Mouse (Mus musculus): ENCODE results near the gene Lhfp.

Lhfp gene

GRCm38 (mm10) chr3:53165281-53165680, 124.0 kb downstream of the Lhfp start:
- DNase-seq (ENCODE audit: low spot score) = peak; percentile 47

GRCm38 (mm10) chr3:53166001-53166400, 124.7 kb downstream of the Lhfp start:
- peak; percentile 48 for DNase-seq (ENCODE audit: low spot score)

- DNase-seq (ENCODE audit: low spot score) = no peak
Measured at GRCm38 (mm10) chr3:53169486-53169885, 128.2 kb downstream of the Lhfp start.

GRCm38 (mm10) chr3:53173310-53174063, 132.2 kb downstream of the Lhfp start:
- DNase-seq (ENCODE audit: low spot score) = no peak

GRCm38 (mm10) chr3:53179936-53180335, 138.6 kb downstream of the Lhfp start:
- no peak for DNase-seq (ENCODE audit: low spot score)

GRCm38 (mm10) chr3:53185439-53185838, 144.1 kb downstream of the Lhfp start:
- no peak for DNase-seq (ENCODE audit: low spot score)

- no peak for DNase-seq (ENCODE audit: low spot score)
Measured at GRCm38 (mm10) chr3:53193441-53193840, 152.1 kb downstream of the Lhfp start.

- DNase-seq (ENCODE audit: low spot score) = no peak
Measured at GRCm38 (mm10) chr3:53195666-53196107, 154.4 kb downstream of the Lhfp start.

- no peak for DNase-seq (ENCODE audit: low spot score)
Measured at GRCm38 (mm10) chr3:53200175-53200574, 158.8 kb downstream of the Lhfp start.

GRCm38 (mm10) chr3:53200853-53201252, 159.5 kb downstream of the Lhfp start:
- DNase-seq (ENCODE audit: low spot score) = no peak

- DNase-seq (ENCODE audit: low spot score) = no peak
Measured at GRCm38 (mm10) chr3:53201670-53202069, 160.3 kb downstream of the Lhfp start.

- DNase-seq (ENCODE audit: low spot score) = no peak
Measured at GRCm38 (mm10) chr3:53202184-53202583, 160.9 kb downstream of the Lhfp start.

- DNase-seq (ENCODE audit: low spot score) = no peak
Measured at GRCm38 (mm10) chr3:53202698-53203097, 161.4 kb downstream of the Lhfp start.

GRCm38 (mm10) chr3:53203656-53204055, 162.3 kb downstream of the Lhfp start:
- no peak for DNase-seq (ENCODE audit: low spot score)

- DNase-seq (ENCODE audit: low spot score) = no peak
Measured at GRCm38 (mm10) chr3:53204348-53204984, 163.1 kb downstream of the Lhfp start.

- DNase-seq (ENCODE audit: low spot score) = no peak
Measured at GRCm38 (mm10) chr3:53204985-53205365, 163.6 kb downstream of the Lhfp start.

GRCm38 (mm10) chr3:53205706-53206105, 164.4 kb downstream of the Lhfp start:
- DNase-seq (ENCODE audit: low spot score) = no peak

GRCm38 (mm10) chr3:53206509-53207224, 165.3 kb downstream of the Lhfp start:
- no peak for DNase-seq (ENCODE audit: low spot score)

GRCm38 (mm10) chr3:53207225-53207528, 165.8 kb downstream of the Lhfp start:
- DNase-seq (ENCODE audit: low spot score) = no peak

GRCm38 (mm10) chr3:53210691-53211526, 169.6 kb downstream of the Lhfp start:
- peak; percentile 62 for DNase-seq (ENCODE audit: low spot score)

- no peak for DNase-seq (ENCODE audit: low spot score)
Measured at GRCm38 (mm10) chr3:53212599-53212998, 171.3 kb downstream of the Lhfp start.

- no peak for DNase-seq (ENCODE audit: low spot score)
Measured at GRCm38 (mm10) chr3:53213346-53213745, 172.0 kb downstream of the Lhfp start.
